Mouse (Mus musculus) heart, embryonic 13.5 days (tissue): ENCODE data around the gene Iqcf5. TPM values are rescaled to one million over a fixed set of nuclear protein-coding genes. Genes with fewer than 3 reads are reported as not detected.
A peak's percentile ranks its signal among the peaks of the same experiment; 100 is the strongest.

Experiments used
- ATAC-seq: fragments of 200-750 bp; cut with Nextera tagmentation; 2 replicates; pipeline ENCODE4 v1.8.0; 2017; ENCODE audit warnings: moderate TSS enrichment; ENCODE audit not compliant: insufficient number of reproducible peaks, low FRiP score, low TSS enrichment; ENCODE audit errors: extremely low read depth
- H3K27ac ChIP-seq: fragments of 300-500 bp; sonication (generic); replicated peaks from 2 replicates; pipeline ENCODE4 v1.5.1; 2015; ENCODE audit warnings: moderate library complexity, mild to moderate bottlenecking, inconsistent platforms
- H3K27me3 ChIP-seq: fragments of 300-500 bp; sonication (generic); replicated peaks from 2 replicates; pipeline ENCODE4 v1.6.1; 2015; ENCODE audit warnings: mild to moderate bottlenecking, inconsistent platforms
- H3K36me3 ChIP-seq: fragments of 300-500 bp; sonication (generic); 2 replicates; pipeline ENCODE4 v1.6.1; 2015; ENCODE audit warnings: mild to moderate bottlenecking, inconsistent platforms
- H3K4me1 ChIP-seq: fragments of 300-500 bp; sonication (generic); 2 replicates; pipeline ENCODE4 v1.6.1; 2015; ENCODE audit warnings: inconsistent platforms
- H3K4me2 ChIP-seq: fragments of 300-500 bp; sonication (generic); 2 replicates; pipeline ENCODE4 v1.6.1; 2015; ENCODE audit warnings: inconsistent platforms, mild to moderate bottlenecking, moderate library complexity
- H3K4me3 ChIP-seq: fragments of 300-500 bp; sonication (generic); 2 replicates; pipeline ENCODE4 v1.5.1; 2015; ENCODE audit warnings: moderate library complexity, mild to moderate bottlenecking, inconsistent platforms
- H3K9ac ChIP-seq: fragments of 300-500 bp; sonication (generic); 2 replicates; pipeline ENCODE4 v1.6.1; 2015; ENCODE audit warnings: inconsistent platforms, mild to moderate bottlenecking, moderate library complexity
- H3K9me3 ChIP-seq: fragments of 300-500 bp; sonication (generic); 2 replicates; pipeline ENCODE4 v1.6.1; 2016; ENCODE audit warnings: inconsistent platforms
- WGBS: fragments of 180-500 bp; shearing (Covaris S2); methylation state at CpG from one replicate; pipeline ENCODE4 v1.1.7; 2015; ENCODE audit warnings: mixed read lengths; 5-methylcytosine and 5-hydroxymethylcytosine counted together
- polyA plus RNA-seq: library from polyadenylated mRNA; unstranded; fragments of >200 nt; fragmentation: Nextera tagmentation; extraction: Ambion mirVana; gene quantifications from 2 replicates; pipeline ENCODE4 v1.2.1, GENCODE M21; 2015

The Iqcf5 gene
- polyA plus RNA-seq: not detected in 2 replicates

- H3K36me3 ChIP-seq: no peaks in the 10 kb centered on the region
- 79% methylated on average over 4 of the region's 4 CpGs for WGBS
- ATAC-seq: no peak
- H3K9ac ChIP-seq: no peak within 1 kb of the TSS
- no peak within 1 kb of the TSS for H3K4me3 ChIP-seq
- no peak within 1 kb of the TSS for H3K27ac ChIP-seq
- peaks cover 14% of the 10 kb centered on the region for H3K4me1 ChIP-seq
- no peak within 1 kb of the TSS for H3K4me2 ChIP-seq
- H3K9me3 ChIP-seq: no peaks in the 10 kb centered on the region
- peaks cover 36% of the 10 kb centered on the region for H3K27me3 ChIP-seq
Measured at GRCm38 (mm10) chr9:106514273-106514672, at the start of gene Iqcf5. Gene Iqcf5 (plus strand): TSS chr9:106514573.

- 2% methylated on average over 99 of the region's 99 CpGs for WGBS
- H3K4me1 ChIP-seq: peaks cover 18% of the 10 kb centered on the region
- H3K36me3 ChIP-seq: peaks cover 41% of the 10 kb centered on the region
- H3K4me3 ChIP-seq: peak overlapping the region; percentile 65
- peak; percentile 23; the same call in 1 of the 2 replicates for ATAC-seq
- H3K9me3 ChIP-seq: no peaks in the 10 kb centered on the region
- H3K27ac ChIP-seq: peak overlapping the region; percentile 46
- H3K9ac ChIP-seq: peak overlapping the region; percentile 84
- peak overlapping the region; percentile 98 for H3K4me2 ChIP-seq
- peaks cover 21% of the 10 kb centered on the region for H3K27me3 ChIP-seq
Measured at GRCm38 (mm10) chr9:106464751-106465541, 49.4 kb upstream of the Iqcf5 start.

- Histone ChIP-seq H3K9ac (peak within 1 kb of the TSS; percentile 84), H3K9me3 (no peaks in the 10 kb centered on the region), H3K4me2 (peak within 1 kb of the TSS; percentile 98), H3K36me3 (peaks cover 33% of the 10 kb centered on the region), H3K4me1 (peaks cover 18% of the 10 kb centered on the region), H3K4me3 (peak within 1 kb of the TSS; percentile 65), H3K27ac (peak within 1 kb of the TSS; percentile 46), H3K27me3 (peaks cover 21% of the 10 kb centered on the region)
- WGBS: 33% methylated on average over 26 of the region's 26 CpGs
- no peak for ATAC-seq
Measured at GRCm38 (mm10) chr9:106465571-106466200, 48.7 kb upstream of the Iqcf5 start, which contains the start of gene Gpr62. Gene Gpr62 (minus strand): TSS chr9:106465938.

- no peak for ATAC-seq
- Histone ChIP-seq H3K4me3 (no peak overlapping the region), H3K27ac (no peak overlapping the region), H3K36me3 (peaks cover 24% of the 10 kb centered on the region), H3K4me1 (peaks cover 22% of the 10 kb centered on the region), H3K4me2 (no peak overlapping the region), H3K9me3 (no peaks in the 10 kb centered on the region), H3K9ac (no peak overlapping the region), H3K27me3 (peaks cover 21% of the 10 kb centered on the region)
- 77% methylated on average over 6 of the region's 6 CpGs for WGBS
Measured at GRCm38 (mm10) chr9:106466721-106467120, 47.7 kb upstream of the Iqcf5 start.

GRCm38 (mm10) chr9:106467746-106468145 lies 46.6 kb upstream of the Iqcf5 start:
- WGBS: 86% methylated on average over 7 of the region's 7 CpGs
- no peak for ATAC-seq

GRCm38 (mm10) chr9:106469317-106469716 lies 45.1 kb upstream of the Iqcf5 start:
- WGBS: 65% methylated on average over 6 of the region's 6 CpGs
- H3K27me3 ChIP-seq: peaks cover 15% of the 10 kb centered on the region
- no peak for ATAC-seq
- no peak overlapping the region for H3K4me3 ChIP-seq
- no peak overlapping the region for H3K27ac ChIP-seq
- no peaks in the 10 kb centered on the region; the same call in 1 of the 2 replicates for H3K36me3 ChIP-seq
- peaks cover 34% of the 10 kb centered on the region for H3K4me1 ChIP-seq
- H3K9ac ChIP-seq: no peak overlapping the region
- H3K4me2 ChIP-seq: no peak overlapping the region
- H3K9me3 ChIP-seq: no peaks in the 10 kb centered on the region

More at GRCm38 (mm10) chr9:106467746-106468145, 46.6 kb upstream of the Iqcf5 start:
- Histone ChIP-seq H3K4me3 (no peak overlapping the region), H3K27ac (no peak overlapping the region), H3K4me2 (no peak overlapping the region), H3K9ac (no peak overlapping the region), H3K36me3 (peaks cover 14% of the 10 kb centered on the region), H3K27me3 (peaks cover 21% of the 10 kb centered on the region), H3K9me3 (no peaks in the 10 kb centered on the region), H3K4me1 (peaks cover 32% of the 10 kb centered on the region)

- Histone ChIP-seq H3K9me3 (no peaks in the 10 kb centered on the region), H3K27ac (no peak overlapping the region), H3K4me2 (no peak overlapping the region), H3K4me3 (no peak overlapping the region), H3K9ac (no peak overlapping the region), H3K36me3 (no peaks in the 10 kb centered on the region), H3K27me3 (peaks cover 15% of the 10 kb centered on the region), H3K4me1 (peaks cover 34% of the 10 kb centered on the region)
- no peak for ATAC-seq
- 59% methylated on average over 9 of the region's 9 CpGs for WGBS
Measured at GRCm38 (mm10) chr9:106469776-106470175, 44.6 kb upstream of the Iqcf5 start.

- peaks cover 37% of the 10 kb centered on the region for H3K4me1 ChIP-seq
- no peaks in the 10 kb centered on the region for H3K36me3 ChIP-seq
- peaks cover 6% of the 10 kb centered on the region for H3K27me3 ChIP-seq
- no peaks in the 10 kb centered on the region for H3K9me3 ChIP-seq
- H3K27ac ChIP-seq: no peak overlapping the region
- H3K4me2 ChIP-seq: peak overlapping the region; percentile 57
- ATAC-seq: no peak
- no peak overlapping the region for H3K4me3 ChIP-seq
- H3K9ac ChIP-seq: peak overlapping the region; percentile 45
- 63% methylated on average over 14 of the region's 14 CpGs for WGBS
Measured at GRCm38 (mm10) chr9:106470991-106471750, 43.2 kb upstream of the Iqcf5 start.

GRCm38 (mm10) chr9:106471892-106472291 lies 42.5 kb upstream of the Iqcf5 start:
- Histone ChIP-seq H3K4me2 (peak overlapping the region; percentile 57), H3K4me3 (no peak overlapping the region), H3K27me3 (peaks cover 5% of the 10 kb centered on the region; the same call in 1 of the 2 replicates), H3K4me1 (peaks cover 42% of the 10 kb centered on the region), H3K9me3 (no peaks in the 10 kb centered on the region), H3K27ac (no peak overlapping the region), H3K36me3 (no peaks in the 10 kb centered on the region), H3K9ac (peak overlapping the region; percentile 45)
- WGBS: 8% methylated on average over 5 of the region's 5 CpGs
- ATAC-seq: no peak

GRCm38 (mm10) chr9:106472321-106472720 lies 42.1 kb upstream of the Iqcf5 start:
- Histone ChIP-seq H3K9me3 (no peaks in the 10 kb centered on the region), H3K9ac (no peak overlapping the region), H3K27me3 (peaks cover 5% of the 10 kb centered on the region; the same call in 1 of the 2 replicates), H3K4me1 (peaks cover 42% of the 10 kb centered on the region), H3K36me3 (no peaks in the 10 kb centered on the region), H3K4me3 (no peak overlapping the region), H3K4me2 (no peak overlapping the region), H3K27ac (0 out of 2 replicates have a peak overlapping the region, but pooled peaks have one; percentile 5)
- no peak for ATAC-seq
- WGBS: 45% methylated on average over 4 of the region's 4 CpGs
